ENCODE assay signal across 15 mouse cellular contexts in the genomic region with DNA sequence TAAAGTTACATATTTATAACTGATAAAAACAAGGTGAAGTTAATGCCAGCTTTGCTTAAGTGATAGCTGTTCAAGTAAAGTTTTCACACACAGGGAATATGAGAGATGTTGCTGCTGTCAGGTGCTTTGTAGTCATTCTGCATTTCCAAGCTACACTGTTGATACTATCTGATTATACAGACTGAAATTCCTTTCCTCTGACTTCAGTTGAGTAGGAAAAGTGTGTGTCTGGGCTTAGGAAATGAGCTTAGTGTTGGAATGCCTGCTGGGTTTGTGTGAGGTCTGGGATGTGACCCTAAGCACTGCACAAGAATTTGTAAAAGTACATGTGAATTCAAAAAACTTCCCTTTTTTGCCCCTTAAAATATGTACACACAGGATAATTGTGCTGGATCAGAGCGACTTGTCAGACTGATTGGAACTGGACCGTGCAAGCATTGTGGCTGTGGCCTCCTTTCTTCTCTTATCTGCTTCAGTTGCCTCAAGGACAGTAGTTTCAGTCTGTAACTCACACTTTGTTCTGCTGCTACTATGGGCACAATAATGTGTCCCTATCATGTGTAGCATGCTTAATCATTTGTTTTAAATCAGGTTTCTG. TPM values are rescaled to one million over a fixed set of nuclear protein-coding genes. Genes with fewer than 3 reads are reported as not detected.
DNase-seq lines count a peak whose midpoint lies in the region; ATAC-seq lines count a peak whose summit lies in the region.
"Had no signal": no experiment of that assay in that cellular context is flagged by ENCODE, and none has a peak within 500 bp of the region (broad histone marks: within the 10 kb centered on the region; RNA-seq: fewer than 3 reads in every experiment).

No protein-coding gene starts in this region.

- DNase-seq in embryo, embryonic 11 days: peak; percentile 21
- DNase-seq in embryo, embryonic 10 days (ENCODE audit: low spot score): no peak
- no peak for DNase-seq in hindbrain, embryonic 10.5 days (ENCODE audit: low spot score)
- DNase-seq in Muller cell, postnatal 12 days (ENCODE audit: inconsistent ontology term): peak; percentile 95
- peak; percentile 47 for DNase-seq in lung, postnatal 36 days
- no peak for DNase-seq in cerebellum, postnatal 14 days
- no peak for DNase-seq in spleen, adult 18-20 months
- DNase-seq: cerebellum, adult 9-10 months; liver, embryonic 13.5 days had no signal

- H3K4me3 ChIP-seq in hindbrain, embryonic 10.5 days: no peak overlapping the region
- H3K4me3 ChIP-seq in hindbrain, embryonic 13.5 days: no peak overlapping the region
- H3K4me3 ChIP-seq: embryonic facial prominence, embryonic 12.5 days; forebrain, embryonic 12.5 days; hindbrain, embryonic 12.5 days; liver, embryonic 13.5 days; myocyte had no signal

- no peak for ATAC-seq in hindbrain, embryonic 13.5 days (ENCODE audit: low FRiP score)

- H3K9ac ChIP-seq in hindbrain, embryonic 13.5 days: no peak overlapping the region
- H3K9ac ChIP-seq: embryonic facial prominence, embryonic 12.5 days; forebrain, embryonic 12.5 days; hindbrain, embryonic 12.5 days; liver, embryonic 13.5 days had no signal

- peaks cover 11% of the 10 kb centered on the region for H3K4me1 ChIP-seq in hindbrain, embryonic 10.5 days (replicated peaks)
- no peaks in the 10 kb centered on the region; the same call in 1 of the 2 replicates for H3K4me1 ChIP-seq in hindbrain, embryonic 13.5 days (replicated peaks)
- H3K4me1 ChIP-seq: hindbrain, embryonic 12.5 days; liver, embryonic 13.5 days had no signal

- H3K27me3 ChIP-seq in hindbrain, embryonic 10.5 days (ENCODE audit: insufficient read depth, poor library complexity, severe bottlenecking): no peaks in the 10 kb centered on the region
- no peaks in the 10 kb centered on the region for H3K27me3 ChIP-seq in hindbrain, embryonic 13.5 days
- H3K27me3 ChIP-seq: embryonic facial prominence, embryonic 12.5 days; forebrain, embryonic 12.5 days; hindbrain, embryonic 12.5 days; liver, embryonic 13.5 days had no signal

- H3K36me3 ChIP-seq in hindbrain, embryonic 10.5 days: no peaks in the 10 kb centered on the region
- no peaks in the 10 kb centered on the region for H3K36me3 ChIP-seq in hindbrain, embryonic 13.5 days
- H3K36me3 ChIP-seq: embryonic facial prominence, embryonic 12.5 days; forebrain, embryonic 12.5 days; hindbrain, embryonic 12.5 days; liver, embryonic 13.5 days had no signal

- H3K4me2 ChIP-seq in hindbrain, embryonic 13.5 days: no peak overlapping the region
- H3K4me2 ChIP-seq: embryonic facial prominence, embryonic 12.5 days; forebrain, embryonic 12.5 days; hindbrain, embryonic 12.5 days; liver, embryonic 13.5 days had no signal

- WGBS in hindbrain, embryonic 10.5 days: 54% methylated on average over 2 of the region's 2 CpGs
- WGBS in hindbrain, embryonic 13.5 days: 36% methylated on average over 2 of the region's 2 CpGs

- 0 out of 2 replicates have a peak overlapping the region, but pooled peaks have one; percentile 12 for H3K27ac ChIP-seq in hindbrain, embryonic 10.5 days
- H3K27ac ChIP-seq in hindbrain, embryonic 13.5 days: no peak overlapping the region
- H3K27ac ChIP-seq: forebrain, embryonic 12.5 days; hindbrain, embryonic 12.5 days; liver, embryonic 13.5 days had no signal

- H3K9me3 ChIP-seq in hindbrain, embryonic 10.5 days: no peaks in the 10 kb centered on the region
- H3K9me3 ChIP-seq in hindbrain, embryonic 13.5 days: no peaks in the 10 kb centered on the region
- H3K9me3 ChIP-seq: embryonic facial prominence, embryonic 12.5 days; forebrain, embryonic 12.5 days; hindbrain, embryonic 12.5 days; liver, embryonic 13.5 days had no signal

RNA-seq across cellular contexts. Expression of a gene that starts 11.2 kb away (rescaled TPM):
- not detected in 2 replicates for polyA plus RNA-seq in hindbrain, embryonic 10.5 days (2016; fragmentation: Nextera tagmentation; extraction: Ambion mirVana)
- not detected in 2 replicates for polyA plus RNA-seq in hindbrain, embryonic 13.5 days (2015; fragmentation: Nextera tagmentation; extraction: Ambion mirVana)
- polyA plus RNA-seq: embryonic facial prominence, embryonic 12.5 days; forebrain, embryonic 12.5 days; hindbrain, embryonic 12.5 days; kidney, embryonic 14.5 days; liver, embryonic 13.5 days; myocyte had no signal

RNA-seq across cellular contexts. Expression of a gene that starts 13.5 kb away (rescaled TPM):
- 7.4 and 11.2 TPM in 2 replicates for polyA plus RNA-seq in hindbrain, embryonic 10.5 days (2016; fragmentation: Nextera tagmentation; extraction: Ambion mirVana)
- 20.2 and 22.4 TPM in 2 replicates for polyA plus RNA-seq in hindbrain, embryonic 13.5 days (2015; fragmentation: Nextera tagmentation; extraction: Ambion mirVana)

RNA-seq across cellular contexts. Expression of a gene that starts 36.8 kb away (rescaled TPM):
- 68.8 and 70.5 TPM in 2 replicates for polyA plus RNA-seq in hindbrain, embryonic 10.5 days (2016; fragmentation: Nextera tagmentation; extraction: Ambion mirVana)
- 60.4 and 60.7 TPM in 2 replicates for polyA plus RNA-seq in hindbrain, embryonic 13.5 days (2015; fragmentation: Nextera tagmentation; extraction: Ambion mirVana)

Comparison
In these comparisons a context has a peak if more than half of its experiments do, and no peak if none do; other contexts are left out.
1. DNase-seq: peak in embryo, embryonic 11 days (single experiment), Muller cell, postnatal 12 days (single experiment) and lung, postnatal 36 days (single experiment); none in embryo, embryonic 10 days (single experiment), hindbrain, embryonic 10.5 days (single experiment), cerebellum, postnatal 14 days (0 of 2) and spleen, adult 18-20 months (0 of 2).